Mouse (Mus musculus) neural tube, embryonic 14.5 days (tissue): ENCODE data around the gene Twsg1. TPM values are rescaled to one million over a fixed set of nuclear protein-coding genes. Genes with fewer than 3 reads are reported as not detected.
"Not testable (repeated sequence)": the region's sequence is repeated elsewhere in the genome, so short reads cannot be mapped to it uniquely, and the experiment has no call there.

ENCODE experiments used
- ATAC-seq: fragments of 200-750 bp; cut with Nextera tagmentation; 2 replicates; pipeline ENCODE4 v1.8.0; 2017; ENCODE audit warnings: low read depth, mild to moderate bottlenecking, moderate TSS enrichment, moderate library complexity
- H3K27ac ChIP-seq: fragments of 300-500 bp; sonication (generic); 2 replicates; pipeline ENCODE4 v1.5.1; 2014; ENCODE audit warnings: low read depth, mild to moderate bottlenecking, control low read depth, low read length, moderate library complexity, mixed read lengths
- H3K27me3 ChIP-seq: fragments of 300-500 bp; sonication (generic); 2 replicates; pipeline ENCODE4 v1.6.1; 2014; ENCODE audit warnings: low read length; ENCODE audit not compliant: control insufficient read depth, insufficient read depth
- H3K36me3 ChIP-seq: fragments of 300-500 bp; sonication (generic); 2 replicates; pipeline ENCODE4 v1.6.1; 2014; ENCODE audit warnings: low read length, mixed read lengths; ENCODE audit not compliant: control insufficient read depth, insufficient read depth
- H3K4me1 ChIP-seq: fragments of 300-500 bp; sonication (generic); 2 replicates; pipeline ENCODE4 v1.6.1; 2014; ENCODE audit warnings: low read length; ENCODE audit not compliant: control insufficient read depth, insufficient read depth
- H3K4me2 ChIP-seq: fragments of 300-500 bp; sonication (generic); 2 replicates; pipeline ENCODE4 v1.6.1; 2014; ENCODE audit warnings: mild to moderate bottlenecking, low read depth, low read length, control low read depth
- H3K4me3 ChIP-seq: fragments of 300-500 bp; sonication (generic); 2 replicates; pipeline ENCODE4 v1.5.1; 2014; ENCODE audit warnings: low read depth, low read length, control low read depth, mixed read lengths
- H3K9ac ChIP-seq: fragments of 300-500 bp; sonication (generic); replicated peaks from 2 replicates; pipeline ENCODE4 v1.6.1; 2014; ENCODE audit warnings: low read depth, mild to moderate bottlenecking, control low read depth, low read length, mixed read lengths
- H3K9me3 ChIP-seq: fragments of 300-500 bp; sonication (generic); 2 replicates; pipeline ENCODE4 v1.6.1; 2016; ENCODE audit warnings: low read length; ENCODE audit not compliant: control insufficient read depth
- WGBS: fragments of 180-500 bp; shearing (Covaris S2); extraction: QIAGEN DNeasy Blood & Tissue Kit; methylation state at CpG from one replicate; pipeline ENCODE4 v1.1.7; 2014; 5-methylcytosine and 5-hydroxymethylcytosine counted together
- polyA plus RNA-seq: library from polyadenylated mRNA; unstranded; fragments of >200 nt; fragmentation: Nextera tagmentation; extraction: Ambion mirVana; gene quantifications from 2 replicates; pipeline ENCODE4 v1.2.1, GENCODE M21; 2014

Gene Twsg1
- 47.8 and 67.6 TPM in 2 replicates for polyA plus RNA-seq

GRCm38 (mm10) chr17:65950622-65951404, at the start of gene Twsg1:
TSS of gene Twsg1 (minus strand) at chr17:65951226.
- H3K27me3 ChIP-seq = no peaks in the 10 kb centered on the region
- WGBS = under 1% methylated on average over 71 of the region's 87 CpGs
- H3K36me3 ChIP-seq = peaks cover 5% of the 10 kb centered on the region; the same call in 1 of the 2 replicates
- peak within 1 kb of the TSS; percentile 60 for H3K4me2 ChIP-seq
- H3K9me3 ChIP-seq = no peaks in the 10 kb centered on the region
- peaks cover 8% of the 10 kb centered on the region; the same call in 1 of the 2 replicates for H3K4me1 ChIP-seq
- ATAC-seq = peak; percentile 97
- H3K27ac ChIP-seq = peak within 1 kb of the TSS; percentile 86
- peak within 1 kb of the TSS; percentile 97 for H3K9ac ChIP-seq
- peak within 1 kb of the TSS; percentile 94 for H3K4me3 ChIP-seq

DNA sequence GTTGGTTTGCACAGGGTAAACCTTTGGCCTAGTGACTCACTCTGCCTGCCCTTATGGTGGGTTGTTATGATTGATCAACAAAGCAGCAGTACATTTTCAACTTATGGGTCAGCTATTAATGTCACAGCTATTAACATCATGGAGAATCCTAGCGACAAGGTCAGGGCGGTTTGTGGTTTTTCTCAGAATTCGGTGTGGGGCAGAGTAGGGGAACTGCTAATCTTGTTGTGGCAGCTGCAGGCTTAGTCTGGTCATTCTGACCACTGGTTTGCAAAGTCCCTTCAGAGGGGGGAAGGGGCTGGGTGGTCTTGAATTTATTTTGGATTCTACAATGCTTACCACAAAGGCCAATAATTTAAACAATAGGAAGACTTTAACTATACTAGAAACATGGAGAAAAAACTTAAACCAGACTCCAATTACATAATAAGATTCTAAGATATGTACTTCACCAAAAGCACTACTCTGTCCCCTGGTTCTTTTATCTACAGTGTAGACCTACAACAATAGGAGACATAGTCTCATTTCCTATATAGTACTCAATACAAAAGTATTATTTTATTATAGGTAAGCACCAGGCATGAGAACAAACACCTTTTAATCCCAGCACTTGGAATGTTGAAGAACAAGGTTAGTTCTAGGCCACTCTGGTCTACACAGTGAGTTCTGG, 37.3 kb upstream of the Twsg1 start:
- WGBS = 92% methylated on average over 3 of the region's 3 CpGs
- Histone ChIP-seq H3K36me3 (no peaks in the 10 kb centered on the region), H3K4me1 (no peaks in the 10 kb centered on the region), H3K4me3 (no peak overlapping the region), H3K9ac (no peak overlapping the region), H3K9me3 (no peaks in the 10 kb centered on the region), H3K27ac (no peak overlapping the region), H3K27me3 (no peaks in the 10 kb centered on the region), H3K4me2 (no peak overlapping the region)
- no peak for ATAC-seq

DNA sequence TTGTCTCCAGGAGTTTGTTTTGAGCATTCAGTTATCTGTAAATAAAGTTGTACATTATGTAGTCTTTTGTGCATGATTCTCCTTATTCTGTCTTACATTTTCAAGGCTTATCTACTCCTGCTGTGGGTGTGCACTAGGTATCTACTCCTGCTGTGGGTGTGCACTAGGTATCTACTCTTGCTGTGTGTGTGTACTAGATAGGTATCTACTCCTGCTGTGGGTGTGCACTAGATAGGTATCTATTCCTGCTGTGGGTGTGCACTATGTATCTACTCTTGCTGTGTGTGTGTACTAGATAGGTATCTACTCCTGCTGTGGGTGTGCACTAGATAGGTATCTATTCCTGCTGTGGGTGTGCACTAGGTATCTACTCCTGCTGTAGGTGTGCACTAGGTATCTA, 25.7 kb upstream of the Twsg1 start:
- H3K4me2 ChIP-seq, H3K9ac ChIP-seq, H3K27me3 ChIP-seq, H3K9me3 ChIP-seq, H3K27ac ChIP-seq, H3K4me3 ChIP-seq, ATAC-seq, H3K4me1 ChIP-seq: not testable (repeated sequence)
- peaks cover 15% of the 10 kb centered on the region; the same call in 1 of the 2 replicates for H3K36me3 ChIP-seq

GRCm38 (mm10) chr17:65967751-65968150, 16.7 kb upstream of the Twsg1 start:
- Histone ChIP-seq H3K27me3 (no peaks in the 10 kb centered on the region), H3K36me3 (peaks cover 2% of the 10 kb centered on the region; the same call in 1 of the 2 replicates), H3K4me1 (no peaks in the 10 kb centered on the region), H3K4me3 (no peak overlapping the region), H3K9me3 (no peaks in the 10 kb centered on the region), H3K27ac (no peak overlapping the region), H3K9ac (no peak overlapping the region), H3K4me2 (no peak overlapping the region)
- ATAC-seq = no peak
- WGBS = 71% methylated on average over 11 of the region's 11 CpGs

GRCm38 (mm10) chr17:65962263-65962662, 11.2 kb upstream of the Twsg1 start:
- Histone ChIP-seq H3K9ac (no peak overlapping the region), H3K4me3 (no peak overlapping the region), H3K36me3 (no peaks in the 10 kb centered on the region), H3K4me1 (no peaks in the 10 kb centered on the region), H3K9me3 (no peaks in the 10 kb centered on the region), H3K4me2 (no peak overlapping the region), H3K27ac (no peak overlapping the region), H3K27me3 (no peaks in the 10 kb centered on the region)
- no peak for ATAC-seq
- 91% methylated on average over 2 of the region's 2 CpGs for WGBS

DNA sequence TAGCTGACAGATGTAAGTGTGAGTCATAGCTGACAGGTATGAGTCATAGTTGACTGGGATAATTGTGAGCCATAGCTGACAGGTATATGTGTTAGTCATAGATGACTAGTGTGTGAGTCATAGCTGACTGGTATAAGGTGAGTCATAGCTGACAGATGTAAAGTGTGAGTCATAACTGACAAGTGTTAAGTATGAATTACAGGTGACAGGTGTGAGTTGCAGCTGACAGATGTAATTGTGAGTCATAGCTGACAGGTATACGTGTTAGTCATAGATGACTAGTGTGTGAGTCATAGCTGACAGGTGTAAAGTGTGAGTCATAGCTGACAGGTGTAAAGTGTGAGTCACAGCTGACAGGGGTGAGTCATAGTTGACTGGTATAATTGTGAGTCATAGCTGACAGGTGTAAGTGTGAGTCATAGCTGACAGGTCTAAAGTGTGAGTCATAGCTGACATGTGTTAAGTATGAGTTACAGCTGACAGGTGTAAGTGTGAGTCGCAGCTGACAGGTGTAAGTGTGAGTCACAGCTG, 10.6 kb upstream of the Twsg1 start:
- Histone ChIP-seq H3K27me3 (no peaks in the 10 kb centered on the region), H3K4me2 (no peak overlapping the region), H3K9ac (no peak overlapping the region), H3K4me1 (no peaks in the 10 kb centered on the region), H3K27ac (no peak overlapping the region), H3K36me3 (no peaks in the 10 kb centered on the region), H3K4me3 (no peak overlapping the region), H3K9me3 (no peaks in the 10 kb centered on the region)
- WGBS = 85% methylated on average over 2 of the region's 2 CpGs
- peak; percentile 49 for ATAC-seq

DNA sequence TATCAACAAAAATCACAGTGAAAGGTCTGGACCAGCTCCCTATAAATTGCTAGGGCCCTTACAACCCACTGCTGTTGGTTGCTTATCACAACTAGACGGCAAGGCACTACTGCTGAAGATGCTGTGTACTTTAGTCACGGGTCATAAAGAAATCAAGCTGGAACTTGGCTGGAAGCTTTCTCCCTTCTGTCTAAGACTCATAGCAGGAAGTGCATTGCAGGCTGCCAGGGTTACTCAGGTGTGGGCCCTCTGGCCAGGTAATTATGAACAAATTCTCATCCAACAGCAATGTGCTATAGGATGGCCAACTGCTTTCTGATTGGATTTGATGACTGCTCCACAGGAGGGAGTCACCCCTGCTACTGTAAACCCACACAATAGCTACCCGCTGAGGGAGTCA, 8.0 kb upstream of the Twsg1 start:
- Histone ChIP-seq H3K4me2 (no peak overlapping the region), H3K4me1 (no peaks in the 10 kb centered on the region), H3K9ac (no peak overlapping the region), H3K27ac (no peak overlapping the region), H3K9me3 (no peaks in the 10 kb centered on the region), H3K4me3 (no peak overlapping the region), H3K36me3 (no peaks in the 10 kb centered on the region), H3K27me3 (no peaks in the 10 kb centered on the region)
- ATAC-seq = no peak
- WGBS = 61% methylated on average over 3 of the region's 3 CpGs

GRCm38 (mm10) chr17:65958366-65958765, 7.3 kb upstream of the Twsg1 start:
- WGBS = 84% methylated on average over 1 of the region's 1 CpGs
- Histone ChIP-seq H3K27ac (no peak overlapping the region), H3K4me3 (no peak overlapping the region), H3K9me3 (no peaks in the 10 kb centered on the region), H3K36me3 (no peaks in the 10 kb centered on the region), H3K9ac (no peak overlapping the region), H3K4me1 (no peaks in the 10 kb centered on the region), H3K4me2 (no peak overlapping the region), H3K27me3 (no peaks in the 10 kb centered on the region)
- ATAC-seq = no peak

DNA sequence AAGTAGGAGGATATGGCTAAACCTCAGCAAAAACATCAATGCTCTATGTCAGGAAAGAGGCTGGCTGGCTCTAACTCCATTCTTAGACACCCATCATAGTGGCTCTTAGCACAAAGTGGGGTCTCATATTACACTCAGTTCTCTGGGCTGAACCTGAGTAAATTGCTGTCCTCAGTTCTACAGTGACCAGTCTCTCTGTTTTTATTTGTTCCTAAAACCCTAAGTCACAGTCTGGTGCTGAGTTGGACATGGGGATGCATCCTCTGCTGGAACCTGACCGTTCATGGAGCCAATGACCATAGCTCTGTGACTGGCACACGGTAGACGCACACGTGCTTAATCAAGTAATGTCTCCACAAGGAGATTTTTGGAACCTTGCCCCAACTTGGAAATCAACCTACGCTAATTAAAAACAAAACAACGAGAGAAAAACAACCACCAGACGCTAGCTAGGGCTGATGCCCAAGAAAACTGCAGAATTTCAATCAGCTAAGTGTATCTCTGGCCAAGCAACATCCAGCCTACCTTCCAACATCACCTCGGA, 6.8 kb upstream of the Twsg1 start:
- Histone ChIP-seq H3K27ac (no peak overlapping the region), H3K4me3 (no peak overlapping the region), H3K36me3 (no peaks in the 10 kb centered on the region), H3K4me2 (no peak overlapping the region), H3K9ac (no peak overlapping the region), H3K4me1 (no peaks in the 10 kb centered on the region), H3K9me3 (no peaks in the 10 kb centered on the region), H3K27me3 (no peaks in the 10 kb centered on the region)
- no peak for ATAC-seq
- WGBS = 80% methylated on average over 8 of the region's 8 CpGs
